Mouse (Mus musculus) ES-E14 (cell line): ENCODE data around the gene BC107364.
"Not testable (repeated sequence)": the region's sequence is repeated elsewhere in the genome, so short reads cannot be mapped to it uniquely, and the experiment has no call there.

Experiments
- CHD2 ChIP-seq: IDR thresholded peaks from 2 replicates; pipeline ENCODE4 v1.6.1; 2014; ENCODE audit warnings: mild to moderate bottlenecking, low read depth, low read length, inconsistent platforms
- MAFK ChIP-seq: IDR thresholded peaks from 2 replicates; pipeline ENCODE4 v1.6.1; 2014; ENCODE audit warnings: mild to moderate bottlenecking, low read depth, low read length, inconsistent platforms; ENCODE audit not compliant: insufficient read depth
- ZC3H11A ChIP-seq: IDR thresholded peaks from 2 replicates; pipeline ENCODE4 v1.6.1; 2012; ENCODE audit warnings: low read depth, mild to moderate bottlenecking, inconsistent platforms, low read length, borderline replicate concordance
- ZNF384 ChIP-seq: IDR thresholded peaks from 2 replicates; pipeline ENCODE4 v1.6.1; 2012; ENCODE audit warnings: low read depth, low read length, inconsistent platforms

DNA sequence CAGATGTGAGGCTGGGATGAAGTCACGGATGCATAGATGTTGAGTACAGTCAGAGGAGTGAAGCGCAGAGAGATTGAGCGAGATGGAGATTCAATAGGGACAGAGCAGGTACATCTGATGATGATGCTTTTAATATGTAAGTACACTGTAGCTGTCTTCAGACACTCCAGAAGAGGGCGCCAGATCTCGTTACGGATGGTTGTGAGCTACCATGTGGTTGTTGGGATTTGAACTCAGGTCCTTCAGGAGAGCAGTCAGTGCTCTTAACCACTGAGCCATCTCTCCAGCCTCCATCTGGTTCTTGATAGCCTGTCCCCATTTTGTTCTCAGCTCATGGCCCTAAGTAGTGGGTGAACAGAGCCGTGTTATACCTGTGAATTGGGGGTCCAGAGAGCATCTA, 30.9 kb upstream of the BC107364 start:
- TF ChIP-seq ZNF384, ZC3H11A, MAFK, CHD2: not testable (repeated sequence)
